Comparison of ENCODE assay signal across 8 mouse cellular contexts in genomic region chr5:140649101-140649667, GRCm38 (mm10). TPM values are rescaled to one million over a fixed set of nuclear protein-coding genes. Genes with fewer than 3 reads are reported as not detected.
DNase-seq lines count a peak whose midpoint lies in the region; ATAC-seq and TF ChIP-seq lines count a peak whose summit lies in the region.

No protein-coding gene starts in this region.

- H3K27ac ChIP-seq in ES-E14 (ENCODE audit: insufficient read depth, low read depth, low read length, poor library complexity, severe bottlenecking): no peak overlapping the region
- H3K27ac ChIP-seq in forebrain, embryonic 13.5 days: peak overlapping the region; percentile 94
- peak overlapping the region; percentile 79 for H3K27ac ChIP-seq in liver, embryonic 16.5 days (ENCODE audit: low read length)
- H3K27ac ChIP-seq in neural tube, embryonic 12.5 days: peak overlapping the region; percentile 75
- H3K27ac ChIP-seq in stomach, postnatal 0 days (replicated peaks): no peak overlapping the region; the same call in 1 of the 2 replicates

- TF ChIP-seq CTCF in stomach, postnatal 0 days (IDR thresholded peaks at IDR 0.05; ENCODE audit: low read depth): no peak

- peak overlapping the region; percentile 52 to 60 for H3K4me3 ChIP-seq in ES-E14 (ENCODE audit: insufficient read depth in 1 of 2, low read depth in 1 of 2, low read length in 2 of 2, poor library complexity in 1 of 2, severe bottlenecking in 1 of 2)
- peak overlapping the region; percentile 98 for H3K4me3 ChIP-seq in forebrain, embryonic 13.5 days
- H3K4me3 ChIP-seq in liver, embryonic 16.5 days (ENCODE audit: low read depth, low read length): peak overlapping the region; percentile 89
- peak overlapping the region; percentile 98 for H3K4me3 ChIP-seq in neural tube, embryonic 12.5 days
- peak overlapping the region; percentile 92 for H3K4me3 ChIP-seq in stomach, postnatal 0 days (ENCODE audit: low read depth, low read length)

- peak overlapping the region; percentile 72; the same call in 1 of the 2 replicates for H3K9ac ChIP-seq in ES-E14 (ENCODE audit: insufficient read depth, low read depth, low read length, poor library complexity, severe bottlenecking)
- H3K9ac ChIP-seq in forebrain, embryonic 13.5 days: peak overlapping the region; percentile 61
- H3K9ac ChIP-seq in liver, embryonic 16.5 days (ENCODE audit: low read depth, low read length): peak overlapping the region; percentile 56
- H3K9ac ChIP-seq in neural tube, embryonic 12.5 days: peak overlapping the region; percentile 61
- H3K9ac ChIP-seq in stomach, postnatal 0 days (ENCODE audit: low read length): peak overlapping the region; percentile 56

- H3K36me3 ChIP-seq in ES-E14 (ENCODE audit: control insufficient read depth, insufficient read depth, low read length, poor library complexity, severe bottlenecking): no peaks in the 10 kb centered on the region
- peaks cover 23% of the 10 kb centered on the region for H3K36me3 ChIP-seq in forebrain, embryonic 13.5 days (ENCODE audit: poor library complexity, severe bottlenecking)
- no peaks in the 10 kb centered on the region for H3K36me3 ChIP-seq in liver, embryonic 16.5 days (ENCODE audit: control insufficient read depth, insufficient read depth)
- H3K36me3 ChIP-seq in neural tube, embryonic 12.5 days: peaks cover 20% of the 10 kb centered on the region
- H3K36me3 ChIP-seq in stomach, postnatal 0 days (ENCODE audit: control insufficient read depth, insufficient read depth, low read length): no peaks in the 10 kb centered on the region

- in situ Hi-C loops in ES-E14 (cut with MboI; ENCODE audit: low sequenced_read_pairs in 2 of 2, unreplicated experiment in 2 of 2): no loop called here

- TF ChIP-seq EP300 in stomach, postnatal 0 days (optimal IDR thresholded peaks at IDR 0.05): no peak

- peak; percentile 73 for ATAC-seq in cerebellum, adult (ENCODE audit: insufficient number of reproducible peaks, low FRiP score, low TSS enrichment)
- peak; percentile 92 for ATAC-seq in forebrain, embryonic 13.5 days
- peak; percentile 93 for ATAC-seq in liver, embryonic 16.5 days (ENCODE audit: low read depth)
- peak; percentile 93 for ATAC-seq in neural tube, embryonic 12.5 days (ENCODE audit: low FRiP score, low read depth)
- ATAC-seq in stomach, postnatal 0 days (ENCODE audit: low FRiP score, low TSS enrichment): peak; percentile 97

- WGBS in forebrain, embryonic 13.5 days: 3% methylated on average over 26 of the region's 26 CpGs
- WGBS in liver, embryonic 16.5 days (ENCODE audit: insufficient replicate concordance): 4% methylated on average over 25 of the region's 26 CpGs
- 2% methylated on average over 26 of the region's 26 CpGs for WGBS in neural tube, embryonic 12.5 days
- 6% methylated on average over 26 of the region's 26 CpGs for WGBS in stomach, postnatal 0 days

- DNase-seq in ES-E14 (ENCODE audit: low read depth, low spot score): peak; percentile 96
- peak; percentile 99 for DNase-seq in heart, postnatal 10 days
- peak; percentile 99 to 100 for DNase-seq in kidney, postnatal 4 days
- peak; percentile 99 for DNase-seq in stomach, postnatal 0 days (ENCODE audit: low spot score)

- no peaks in the 10 kb centered on the region for H3K9me3 ChIP-seq in ES-E14 (ENCODE audit: control insufficient read depth, insufficient read depth, low read depth, low read length)
- H3K9me3 ChIP-seq in forebrain, embryonic 13.5 days (replicated peaks): no peaks in the 10 kb centered on the region
- no peaks in the 10 kb centered on the region for H3K9me3 ChIP-seq in liver, embryonic 16.5 days (replicated peaks; ENCODE audit: control insufficient read depth, low read length)
- no peaks in the 10 kb centered on the region for H3K9me3 ChIP-seq in neural tube, embryonic 12.5 days
- no peaks in the 10 kb centered on the region for H3K9me3 ChIP-seq in stomach, postnatal 0 days (ENCODE audit: control insufficient read depth, low read length)

- peak overlapping the region; percentile 68 for H3K4me2 ChIP-seq in forebrain, embryonic 13.5 days
- peak overlapping the region; percentile 96 for H3K4me2 ChIP-seq in liver, embryonic 16.5 days (ENCODE audit: low read depth, low read length)
- H3K4me2 ChIP-seq in neural tube, embryonic 12.5 days (replicated peaks): peak overlapping the region; percentile 96
- peak overlapping the region; percentile 59 for H3K4me2 ChIP-seq in stomach, postnatal 0 days (replicated peaks; ENCODE audit: low read depth)

- H3K27me3 ChIP-seq in forebrain, embryonic 13.5 days: no peaks in the 10 kb centered on the region
- no peaks in the 10 kb centered on the region for H3K27me3 ChIP-seq in liver, embryonic 16.5 days (ENCODE audit: control insufficient read depth, insufficient read depth, low read depth, low read length)
- H3K27me3 ChIP-seq in neural tube, embryonic 12.5 days (replicated peaks): no peaks in the 10 kb centered on the region
- H3K27me3 ChIP-seq in stomach, postnatal 0 days (ENCODE audit: control insufficient read depth, insufficient read depth, low read length): no peaks in the 10 kb centered on the region

- H3K4me1 ChIP-seq in ES-E14 (ENCODE audit: control insufficient read depth in 2 of 2, insufficient read depth in 2 of 2, low read length in 2 of 2, poor library complexity in 1 of 2): peaks cover 0 to 11% of the 10 kb centered on the region in 2 experiments; a peak in 1 of 4 replicates
- H3K4me1 ChIP-seq in forebrain, embryonic 13.5 days: peaks cover 54% of the 10 kb centered on the region
- H3K4me1 ChIP-seq in liver, embryonic 16.5 days (ENCODE audit: control insufficient read depth, low read depth, low read length): peaks cover 57% of the 10 kb centered on the region
- H3K4me1 ChIP-seq in neural tube, embryonic 12.5 days: peaks cover 39% of the 10 kb centered on the region
- H3K4me1 ChIP-seq in stomach, postnatal 0 days (replicated peaks; ENCODE audit: control insufficient read depth, insufficient read depth): peaks cover 5% of the 10 kb centered on the region

- intact Hi-C loops in heart, postnatal 10 days (cut with DNase I): no loop called here

TF ChIP-seq in ES-E14, 5 proteins besides CTCF, POLR2A, EP300 and RAD21:
- TF ChIP-seq ZNF384 (IDR thresholded peaks at IDR 0.05; ENCODE audit: low read depth, low read length) (no peak), CHD2 (IDR thresholded peaks at IDR 0.05; ENCODE audit: low read depth, low read length) (no peak), ZC3H11A (IDR thresholded peaks at IDR 0.05; ENCODE audit: borderline replicate concordance, low read depth, low read length) (no peak), MAFK (IDR thresholded peaks at IDR 0.05; ENCODE audit: insufficient read depth, low read depth, low read length) (no peak), HCFC1 (IDR thresholded peaks at IDR 0.05; ENCODE audit: borderline replicate concordance, insufficient read depth, low read length) (no peak)

RNA-seq across cellular contexts. Expression of gene Ttyh3, which starts 0.4 kb away (rescaled TPM):
- total RNA-seq in ES-E14 (2012; rRNA removed): 14.9 and 18.6 TPM in 2 replicates
- polyA plus RNA-seq in forebrain, embryonic 13.5 days (2015; fragmentation: Nextera tagmentation; extraction: Ambion mirVana): 59.3 and 63.4 TPM in 2 replicates
- 10 to 100 TPM; 58.4 to 61.4 TPM for total RNA-seq in heart, postnatal 10 days (2021)
- polyA plus RNA-seq in liver, embryonic 16.5 days (2015; fragmentation: Nextera tagmentation; extraction: Ambion mirVana): 4.5 and 5.6 TPM in 2 replicates
- 79.6 and 83.3 TPM in 2 replicates for polyA plus RNA-seq in neural tube, embryonic 12.5 days (2016; fragmentation: Nextera tagmentation; extraction: Ambion mirVana)
- 8.5 and 9.6 TPM in 2 replicates for polyA plus RNA-seq in stomach, postnatal 0 days (2015; fragmentation: Nextera tagmentation; extraction: Ambion mirVana)

RNA-seq across cellular contexts. Expression of gene Lfng, which starts 42.1 kb away (rescaled TPM):
- total RNA-seq in ES-E14 (2012; rRNA removed): 13.3 and 28.1 TPM in 2 replicates
- 28.8 and 31.8 TPM in 2 replicates for polyA plus RNA-seq in forebrain, embryonic 13.5 days (2015; fragmentation: Nextera tagmentation; extraction: Ambion mirVana)
- total RNA-seq in heart, postnatal 10 days (2021): 10 to 100 TPM; 14.1 to 15.7 TPM
- 8.3 and 9.7 TPM in 2 replicates for polyA plus RNA-seq in liver, embryonic 16.5 days (2015; fragmentation: Nextera tagmentation; extraction: Ambion mirVana)
- 30.5 and 34.5 TPM in 2 replicates for polyA plus RNA-seq in neural tube, embryonic 12.5 days (2016; fragmentation: Nextera tagmentation; extraction: Ambion mirVana)
- 11.1 and 11.4 TPM in 2 replicates for polyA plus RNA-seq in stomach, postnatal 0 days (2015; fragmentation: Nextera tagmentation; extraction: Ambion mirVana)

RNA-seq across cellular contexts. Expression of gene Iqce, which starts 53.0 kb away (rescaled TPM):
- total RNA-seq in ES-E14 (2012; rRNA removed): 9.9 and 14.7 TPM in 2 replicates
- 20.1 and 27.6 TPM in 2 replicates for polyA plus RNA-seq in forebrain, embryonic 13.5 days (2015; fragmentation: Nextera tagmentation; extraction: Ambion mirVana)
- total RNA-seq in heart, postnatal 10 days (2021): 10 to 100 TPM; 10.5 to 10.9 TPM
- polyA plus RNA-seq in liver, embryonic 16.5 days (2015; fragmentation: Nextera tagmentation; extraction: Ambion mirVana): 4.1 and 5.2 TPM in 2 replicates
- polyA plus RNA-seq in neural tube, embryonic 12.5 days (2016; fragmentation: Nextera tagmentation; extraction: Ambion mirVana): 20.6 and 29.5 TPM in 2 replicates
- polyA plus RNA-seq in stomach, postnatal 0 days (2015; fragmentation: Nextera tagmentation; extraction: Ambion mirVana): 5.6 and 6.0 TPM in 2 replicates

RNA-seq across cellular contexts. Expression of gene Brat1, which starts 55.6 kb away (rescaled TPM):
- 19.4 and 21.2 TPM in 2 replicates for total RNA-seq in ES-E14 (2012; rRNA removed)
- 21.2 and 25.1 TPM in 2 replicates for polyA plus RNA-seq in forebrain, embryonic 13.5 days (2015; fragmentation: Nextera tagmentation; extraction: Ambion mirVana)
- 10 to 100 TPM in 1 of 2 experiments, 1 to 10 TPM in 1; 9.6 to 10.8 TPM for total RNA-seq in heart, postnatal 10 days (2021)
- polyA plus RNA-seq in liver, embryonic 16.5 days (2015; fragmentation: Nextera tagmentation; extraction: Ambion mirVana): 7.2 and 7.8 TPM in 2 replicates
- 25.2 TPM in 2 replicates for polyA plus RNA-seq in neural tube, embryonic 12.5 days (2016; fragmentation: Nextera tagmentation; extraction: Ambion mirVana)
- polyA plus RNA-seq in stomach, postnatal 0 days (2015; fragmentation: Nextera tagmentation; extraction: Ambion mirVana): 8.2 and 8.5 TPM in 2 replicates

Comparison
In these comparisons a context has a peak if more than half of its experiments do, and no peak if none do; other contexts are left out.
1. H3K27ac ChIP-seq: peak in forebrain, embryonic 13.5 days (single experiment), liver, embryonic 16.5 days (single experiment) and neural tube, embryonic 12.5 days (single experiment); none in ES-E14 (single experiment) and stomach, postnatal 0 days (single experiment).
2. Peak in every context shown above with its lines, with median percentiles within 50 percentile points of each other: DNase-seq, H3K4me3 ChIP-seq, H3K9ac ChIP-seq, ATAC-seq and H3K4me2 ChIP-seq.